Mouse (Mus musculus): ENCODE results near the gene Arhgap30. TPM values are rescaled to one million over a fixed set of nuclear protein-coding genes. Genes with fewer than 3 reads are reported as not detected.

Gene Arhgap30
- polyA plus RNA-seq, 1 experiment, result 0.02 TPM

DNA sequence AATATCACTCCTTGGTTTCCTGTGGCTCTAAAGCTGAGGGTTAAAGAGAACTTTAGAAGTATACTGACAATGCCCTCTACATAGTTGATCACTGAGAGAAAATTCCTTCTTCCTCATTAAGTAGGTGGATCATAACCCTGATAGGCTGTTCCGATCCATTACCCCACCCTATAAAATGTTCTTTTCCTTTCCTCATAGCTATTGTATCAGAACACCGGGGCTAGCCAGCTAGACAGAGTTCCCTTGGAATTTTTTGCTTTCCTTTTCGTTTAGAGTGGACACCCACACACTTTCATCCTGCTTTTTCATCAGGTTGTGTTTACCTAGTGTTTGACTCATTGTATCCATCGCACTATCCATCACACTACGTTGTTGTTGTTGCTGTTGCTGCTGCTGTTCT lies 35.9 kb downstream of the Arhgap30 start:
- no peak overlapping the region for H3K4me2 ChIP-seq (ENCODE audit: low read depth)
- H3K36me3 ChIP-seq (ENCODE audit: control insufficient read depth, insufficient read depth), result peaks cover 3% of the 10 kb centered on the region
- no peaks in the 10 kb centered on the region for H3K79me2 ChIP-seq (ENCODE audit: control insufficient read depth, insufficient read depth)
- no peak overlapping the region for H3K4me3 ChIP-seq
- H3ac ChIP-seq (ENCODE audit: control insufficient read depth, insufficient read length), result no peak overlapping the region
- no peak for TF ChIP-seq TCF3 (IDR thresholded peaks at IDR 0.05; ENCODE audit: insufficient read length, low read depth)
- no peak for TF ChIP-seq MAX (IDR thresholded peaks at IDR 0.05; ENCODE audit: low read depth)
- TF ChIP-seq MYOG (IDR thresholded peaks at IDR 0.05; ENCODE audit: control insufficient read depth in 1 of 3, insufficient read depth in 1 of 3, insufficient read length in 2 of 3, low read depth in 2 of 3), result no peak
- no peaks in the 10 kb centered on the region for H3K27me3 ChIP-seq (ENCODE audit: control insufficient read depth, insufficient read depth, insufficient read length)

DNA sequence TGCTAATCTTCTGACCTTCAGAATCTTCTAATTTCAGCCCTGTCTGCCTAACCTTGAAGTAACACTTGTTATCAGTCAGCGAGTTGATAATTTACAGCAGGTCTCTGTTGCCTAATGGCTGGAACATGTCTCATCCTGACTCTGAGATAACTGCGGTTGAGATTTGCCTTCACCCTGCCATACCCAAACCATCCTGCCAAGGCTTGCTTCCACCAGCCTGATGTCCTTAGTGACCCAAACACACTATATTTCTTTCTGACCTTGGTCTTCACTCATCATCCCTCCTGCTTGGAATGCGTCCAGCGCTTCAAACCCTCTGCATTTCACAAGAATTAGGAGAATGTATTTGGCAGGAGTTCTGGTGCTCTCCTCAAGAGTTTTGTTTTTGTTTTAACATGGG lies 36.4 kb downstream of the Arhgap30 start:
- H3K79me2 ChIP-seq (ENCODE audit: control insufficient read depth, insufficient read depth), result no peaks in the 10 kb centered on the region
- no peak overlapping the region for H3ac ChIP-seq (ENCODE audit: control insufficient read depth, insufficient read length)
- no peak overlapping the region for H3K4me2 ChIP-seq (ENCODE audit: low read depth)
- no peak overlapping the region for H3K4me3 ChIP-seq
- no peak for TF ChIP-seq POLR2AphosphoS2 (IDR thresholded peaks at IDR 0.05; ENCODE audit: insufficient read length, low read depth)
- no peak for TF ChIP-seq CEBPB (IDR thresholded peaks at IDR 0.05; ENCODE audit: insufficient read depth, poor library complexity, severe bottlenecking)
- TF ChIP-seq MYOG (IDR thresholded peaks at IDR 0.05; ENCODE audit: control insufficient read depth in 1 of 3, insufficient read depth in 1 of 3, insufficient read length in 2 of 3, low read depth in 2 of 3), result no peak
- no peak for TF ChIP-seq MAX (IDR thresholded peaks at IDR 0.05; ENCODE audit: low read depth)
- TF ChIP-seq TCF3 (IDR thresholded peaks at IDR 0.05; ENCODE audit: insufficient read length, low read depth), result no peak
- TF ChIP-seq REST (IDR thresholded peaks at IDR 0.05; ENCODE audit: insufficient read depth, insufficient read length), result no peak
- no peak for TF ChIP-seq TCF12 (IDR thresholded peaks at IDR 0.05; ENCODE audit: insufficient read depth, poor library complexity, severe bottlenecking)
- no peak for TF ChIP-seq SRF (IDR thresholded peaks at IDR 0.05; ENCODE audit: control insufficient read depth, insufficient read length, low read depth)
- no peak for TF ChIP-seq USF1 (IDR thresholded peaks at IDR 0.05; ENCODE audit: low read depth)
- TF ChIP-seq POLR2A (IDR thresholded peaks at IDR 0.05; ENCODE audit: insufficient read length, low read depth), result no peak
- no peak for TF ChIP-seq E2F4 (IDR thresholded peaks at IDR 0.05; ENCODE audit: insufficient read depth)
- no peak for TF ChIP-seq MYOD1 (IDR thresholded peaks at IDR 0.05; ENCODE audit: control insufficient read depth in 1 of 3, insufficient read length in 2 of 3, low read depth in 2 of 3)
- H3K27me3 ChIP-seq (ENCODE audit: control insufficient read depth, insufficient read depth, insufficient read length), result no peaks in the 10 kb centered on the region
- H3K36me3 ChIP-seq (ENCODE audit: control insufficient read depth, insufficient read depth), result no peaks in the 10 kb centered on the region

DNA sequence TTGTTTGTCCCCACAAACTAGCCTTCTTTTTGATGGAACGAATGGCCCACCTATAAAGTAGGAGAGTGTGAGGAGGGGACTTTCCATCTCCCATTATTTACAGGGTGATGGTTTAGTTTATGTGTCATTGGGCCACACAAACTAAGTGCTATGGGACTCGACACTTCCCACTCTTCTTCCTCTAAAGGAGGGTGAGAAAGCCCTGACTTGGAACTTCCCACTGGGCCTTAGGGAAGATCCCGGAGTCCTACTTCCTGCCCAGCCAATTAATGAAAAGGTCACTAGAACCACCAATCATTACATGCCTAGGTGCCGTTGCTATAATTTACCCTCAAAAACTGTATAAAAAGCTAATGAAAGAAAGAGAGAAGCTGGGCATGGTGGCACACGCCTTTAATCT lies 43.4 kb downstream of the Arhgap30 start:
- H3K79me2 ChIP-seq (ENCODE audit: control insufficient read depth, insufficient read depth), result no peaks in the 10 kb centered on the region
- H3K36me3 ChIP-seq (ENCODE audit: control insufficient read depth, insufficient read depth), result no peaks in the 10 kb centered on the region
- H3ac ChIP-seq (ENCODE audit: control insufficient read depth, insufficient read length), result no peak overlapping the region
- no peak overlapping the region for H3K4me2 ChIP-seq (ENCODE audit: low read depth)
- H3K4me3 ChIP-seq, result no peak overlapping the region
- no peak for TF ChIP-seq SRF (IDR thresholded peaks at IDR 0.05; ENCODE audit: control insufficient read depth, insufficient read length, low read depth)
- no peaks in the 10 kb centered on the region for H3K27me3 ChIP-seq (ENCODE audit: control insufficient read depth, insufficient read depth, insufficient read length)

DNA sequence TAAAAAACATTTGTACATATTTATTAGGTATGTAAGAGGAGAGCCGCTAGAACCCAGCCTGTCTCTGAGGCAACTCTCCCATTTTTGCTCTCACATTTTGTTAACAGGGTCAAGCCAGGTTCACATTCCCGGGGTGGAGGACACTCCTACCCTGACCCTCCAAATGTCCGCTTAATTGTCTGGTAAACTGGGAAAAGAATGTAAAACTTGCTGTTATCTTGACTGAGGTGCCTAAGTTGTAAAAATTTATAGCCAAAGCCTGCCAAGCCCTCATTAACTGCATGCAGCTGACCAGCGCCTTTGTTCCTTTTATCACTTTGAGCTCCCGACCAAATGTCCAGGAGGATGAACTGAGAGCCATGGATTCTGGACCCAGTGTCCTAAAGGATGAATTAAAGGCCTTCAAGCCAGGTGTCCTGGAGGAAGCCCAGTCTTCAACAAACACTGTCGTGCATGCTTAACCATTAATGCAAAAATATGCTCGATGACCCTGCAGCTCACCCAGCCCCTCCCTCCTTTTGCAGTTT lies 46.6 kb downstream of the Arhgap30 start:
- Histone ChIP-seq H3K79me2 (ENCODE audit: control insufficient read depth, insufficient read depth) (peaks cover 21% of the 10 kb centered on the region), H3ac (ENCODE audit: control insufficient read depth, insufficient read length) (no peak overlapping the region), H3K27me3 (ENCODE audit: control insufficient read depth, insufficient read depth, insufficient read length) (no peaks in the 10 kb centered on the region), H3K4me2 (ENCODE audit: low read depth) (peak overlapping the region; percentile 27), H3K36me3 (ENCODE audit: control insufficient read depth, insufficient read depth) (no peaks in the 10 kb centered on the region), H3K4me3 (no peak overlapping the region)
- TF ChIP-seq MYOD1 (IDR thresholded peaks at IDR 0.05; ENCODE audit: control insufficient read depth in 1 of 3, insufficient read length in 2 of 3, low read depth in 2 of 3) (peak in 1 of 3 experiments; percentile 23), MYOG (IDR thresholded peaks at IDR 0.05; ENCODE audit: control insufficient read depth in 1 of 3, insufficient read depth in 1 of 3, insufficient read length in 2 of 3, low read depth in 2 of 3) (peak in 1 of 3 experiments; percentile 40), TCF3 (IDR thresholded peaks at IDR 0.05; ENCODE audit: insufficient read length, low read depth) (no peak)

DNA sequence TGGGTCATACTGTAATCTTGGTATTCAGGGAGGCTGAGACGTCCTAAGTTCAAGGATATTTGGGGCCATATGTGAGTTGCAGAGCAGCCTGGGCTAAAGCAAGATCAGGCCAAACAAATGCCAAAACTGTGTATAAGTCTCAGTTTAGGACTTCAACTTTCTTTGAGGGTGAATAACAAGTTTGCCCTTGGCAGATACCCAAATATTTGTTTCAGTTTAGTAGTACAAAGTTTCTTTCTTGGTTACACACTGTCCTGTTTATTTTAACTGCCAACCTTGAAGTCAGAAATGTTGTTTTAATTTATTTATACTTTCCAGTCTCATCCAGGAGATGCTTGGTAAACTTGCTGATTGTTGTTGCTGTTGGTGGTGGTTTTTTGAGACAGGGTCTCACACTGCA lies 47.2 kb downstream of the Arhgap30 start:
- Histone ChIP-seq H3K36me3 (ENCODE audit: control insufficient read depth, insufficient read depth) (no peaks in the 10 kb centered on the region), H3ac (ENCODE audit: control insufficient read depth, insufficient read length) (no peak overlapping the region), H3K27me3 (ENCODE audit: control insufficient read depth, insufficient read depth, insufficient read length) (no peaks in the 10 kb centered on the region), H3K79me2 (ENCODE audit: control insufficient read depth, insufficient read depth) (peaks cover 21% of the 10 kb centered on the region), H3K4me2 (ENCODE audit: low read depth) (no peak overlapping the region), H3K4me3 (no peak overlapping the region)
- TF ChIP-seq TCF12 (IDR thresholded peaks at IDR 0.05; ENCODE audit: insufficient read depth, poor library complexity, severe bottlenecking) (no peak), MYOD1 (IDR thresholded peaks at IDR 0.05; ENCODE audit: control insufficient read depth in 1 of 3, insufficient read length in 2 of 3, low read depth in 2 of 3) (no peak), MAX (IDR thresholded peaks at IDR 0.05; ENCODE audit: low read depth) (no peak), USF1 (IDR thresholded peaks at IDR 0.05; ENCODE audit: low read depth) (no peak), SRF (IDR thresholded peaks at IDR 0.05; ENCODE audit: control insufficient read depth, insufficient read length, low read depth) (no peak), POLR2AphosphoS2 (IDR thresholded peaks at IDR 0.05; ENCODE audit: insufficient read length, low read depth) (no peak), TCF3 (IDR thresholded peaks at IDR 0.05; ENCODE audit: insufficient read length, low read depth) (no peak), POLR2A (IDR thresholded peaks at IDR 0.05; ENCODE audit: insufficient read length, low read depth) (no peak)

All from myocyte (in vitro differentiated cells).